Comparison of ENCODE assay signal across 24 mouse cellular contexts in the genomic region with DNA sequence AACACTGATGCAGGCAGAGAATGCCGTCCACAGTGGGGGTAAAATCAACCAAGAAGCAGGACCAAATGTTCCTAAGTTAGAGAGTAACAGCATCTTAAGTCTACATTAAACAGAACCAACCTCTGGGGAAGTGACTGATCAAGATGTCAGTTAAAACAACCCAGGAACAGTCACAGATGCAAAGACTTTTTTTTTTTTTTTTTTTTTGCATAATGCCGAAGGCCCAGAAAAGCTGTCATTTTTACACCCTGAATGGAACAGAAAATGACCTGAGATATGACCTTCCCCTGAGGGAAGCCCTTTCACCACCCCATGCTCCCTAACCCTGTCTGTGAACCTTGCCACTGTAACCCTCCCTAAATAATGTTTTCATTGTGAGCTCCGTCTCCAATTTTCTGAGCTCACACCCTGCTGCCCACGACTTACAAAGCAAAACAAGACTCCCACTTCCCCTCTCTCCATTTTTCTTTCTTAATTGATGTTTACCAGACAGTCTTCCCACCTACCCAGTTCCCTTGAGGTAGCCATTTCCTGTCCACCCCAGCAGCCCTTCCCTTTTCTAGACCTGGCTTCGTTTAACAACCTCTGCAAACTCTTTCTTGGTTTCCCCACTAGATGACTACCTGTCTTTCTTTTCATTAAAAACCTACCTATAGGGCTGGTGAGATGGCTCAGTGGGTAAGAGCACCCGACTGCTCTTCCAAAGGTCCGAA. TPM values are rescaled to one million over a fixed set of nuclear protein-coding genes. Genes with fewer than 3 reads are reported as not detected.
DNase-seq lines count a peak whose midpoint lies in the region; ATAC-seq and TF ChIP-seq lines count a peak whose summit lies in the region.
"Had no signal": no experiment of that assay in that cellular context is flagged by ENCODE, and none has a peak within 500 bp of the region (broad histone marks: within the 10 kb centered on the region; RNA-seq: fewer than 3 reads in every experiment).

No protein-coding gene starts in this region.

- no peaks in the 10 kb centered on the region for H3K36me3 ChIP-seq in liver, postnatal 0 days (replicated peaks; ENCODE audit: insufficient read depth, low read length)
- no peaks in the 10 kb centered on the region for H3K36me3 ChIP-seq in liver, embryonic 12.5 days
- H3K36me3 ChIP-seq in ES-E14 (ENCODE audit: control insufficient read depth, insufficient read depth, low read length, poor library complexity, severe bottlenecking), result no peaks in the 10 kb centered on the region
- H3K36me3 ChIP-seq: embryonic facial prominence, embryonic 13.5 days; forebrain, embryonic 12.5 days; heart, embryonic 12.5 days had no signal

- no peak overlapping the region for H3K4me3 ChIP-seq in liver, postnatal 0 days (ENCODE audit: low read depth, low read length)
- H3K4me3 ChIP-seq in liver, embryonic 12.5 days, result no peak overlapping the region
- H3K4me3 ChIP-seq in ES-E14 (ENCODE audit: insufficient read depth in 1 of 2, low read depth in 1 of 2, low read length in 2 of 2, poor library complexity in 1 of 2, severe bottlenecking in 1 of 2), result no peak overlapping the region
- H3K4me3 ChIP-seq: embryonic facial prominence, embryonic 13.5 days; forebrain, embryonic 12.5 days; gastrocnemius, adult 2 months; heart, adult 2 months; heart, embryonic 12.5 days had no signal

- WGBS in liver, postnatal 0 days (ENCODE audit: insufficient replicate concordance), result 52% methylated on average over 7 of the region's 7 CpGs
- 47% methylated on average over 7 of the region's 7 CpGs for WGBS in liver, embryonic 12.5 days (ENCODE audit: insufficient replicate concordance)

- no peak for DNase-seq in liver, postnatal 0 days
- no peak for DNase-seq in ES-E14 (ENCODE audit: low read depth, low spot score)
- DNase-seq in embryo, embryonic 11 days, result peak; percentile 32
- DNase-seq in layer of hippocampus, postnatal 36 days, result no peak
- no peak for DNase-seq in frontal cortex, postnatal 36 days (ENCODE audit: low spot score in 2 of 2)
- no peak for DNase-seq in cerebellum, adult 9-11 months
- DNase-seq: adrenal gland, postnatal 25 days; cerebellum, adult 18-20 months; cerebellum, postnatal 10 days; forebrain, postnatal 0 days; gastrocnemius, adult 2 months; gastrocnemius, postnatal 36 days; heart, adult 2 months had no signal

- TF ChIP-seq EP300 in liver, postnatal 0 days (IDR thresholded peaks at IDR 0.05; ENCODE audit: low read depth), result no peak

- no peaks in the 10 kb centered on the region for H3K27me3 ChIP-seq in liver, postnatal 0 days (ENCODE audit: insufficient read depth, low read length)
- H3K27me3 ChIP-seq in liver, embryonic 12.5 days (replicated peaks), result no peaks in the 10 kb centered on the region
- H3K27me3 ChIP-seq: forebrain, embryonic 12.5 days had no signal

- no peaks in the 10 kb centered on the region for H3K4me1 ChIP-seq in liver, postnatal 0 days (ENCODE audit: insufficient read depth)
- H3K4me1 ChIP-seq in liver, embryonic 12.5 days, result no peaks in the 10 kb centered on the region
- H3K4me1 ChIP-seq in ES-E14 (ENCODE audit: control insufficient read depth in 2 of 2, insufficient read depth in 2 of 2, low read length in 2 of 2, poor library complexity in 1 of 2), result no peaks in the 10 kb centered on the region
- H3K4me1 ChIP-seq: heart, embryonic 12.5 days had no signal

- H3K4me2 ChIP-seq in liver, postnatal 0 days (ENCODE audit: low read depth, low read length), result no peak overlapping the region
- H3K4me2 ChIP-seq in liver, embryonic 12.5 days, result no peak overlapping the region
- H3K4me2 ChIP-seq: embryonic facial prominence, embryonic 13.5 days; forebrain, embryonic 12.5 days; heart, embryonic 12.5 days had no signal

- no peak overlapping the region for H3K9ac ChIP-seq in liver, postnatal 0 days (replicated peaks)
- H3K9ac ChIP-seq in liver, embryonic 12.5 days, result no peak overlapping the region
- no peak overlapping the region for H3K9ac ChIP-seq in ES-E14 (ENCODE audit: insufficient read depth, low read depth, low read length, poor library complexity, severe bottlenecking)
- H3K9ac ChIP-seq: embryonic facial prominence, embryonic 13.5 days; forebrain, embryonic 12.5 days; forebrain, postnatal 0 days; heart, embryonic 12.5 days had no signal

- 0 out of 2 replicates have a peak overlapping the region, but pooled peaks have one; percentile 6 for H3K27ac ChIP-seq in liver, postnatal 0 days (ENCODE audit: low read depth)
- H3K27ac ChIP-seq in liver, embryonic 12.5 days, result no peak overlapping the region
- H3K27ac ChIP-seq in ES-E14 (ENCODE audit: insufficient read depth, low read depth, low read length, poor library complexity, severe bottlenecking), result no peak overlapping the region
- H3K27ac ChIP-seq: embryonic facial prominence, embryonic 13.5 days; forebrain, embryonic 12.5 days; gastrocnemius, adult 2 months; heart, adult 2 months had no signal

- no peaks in the 10 kb centered on the region for H3K9me3 ChIP-seq in liver, postnatal 0 days (ENCODE audit: low read length)
- H3K9me3 ChIP-seq in liver, embryonic 12.5 days (replicated peaks), result no peaks in the 10 kb centered on the region
- H3K9me3 ChIP-seq in ES-E14 (ENCODE audit: control insufficient read depth, insufficient read depth, low read depth, low read length), result no peaks in the 10 kb centered on the region
- H3K9me3 ChIP-seq: embryonic facial prominence, embryonic 13.5 days; forebrain, embryonic 12.5 days; heart, embryonic 12.5 days had no signal

- no peak for TF ChIP-seq CTCF in liver, postnatal 0 days (IDR thresholded peaks at IDR 0.05; ENCODE audit: low read depth)

- no peak for ATAC-seq in liver, postnatal 0 days
- no peak for ATAC-seq in liver, embryonic 12.5 days
- ATAC-seq in granulocyte monocyte progenitor cell, adult 5-6 weeks (replicated peaks; ENCODE audit: poor library complexity, severe bottlenecking), result peak; percentile 50
- ATAC-seq: activated CD4-positive, CD25-positive, alpha-beta regulatory T cell, adult 4 months; CD4-positive, CD25-positive, alpha-beta regulatory T cell, adult 4 months; forebrain, postnatal 0 days; hindbrain, embryonic 16.5 days; inflammation-experienced regulatory T-cells, adult 6 months; intestine, postnatal 0 days; Patski had no signal

- in situ Hi-C loops in ES-E14 (cut with MboI; ENCODE audit: low sequenced_read_pairs in 2 of 2, unreplicated experiment in 2 of 2), result no loop called here

TF ChIP-seq in ES-E14, 5 proteins besides CTCF, POLR2A, EP300 and RAD21:
- peak; percentile 71 for TF ChIP-seq ZNF384 (IDR thresholded peaks at IDR 0.05; ENCODE audit: low read depth, low read length)
- no peak for TF ChIP-seq MAFK (IDR thresholded peaks at IDR 0.05; ENCODE audit: insufficient read depth, low read depth, low read length)

RNA-seq across cellular contexts. Expression of a gene that starts 26.2 kb away (rescaled TPM):
- polyA plus RNA-seq in liver, postnatal 0 days (2015; fragmentation: Nextera tagmentation; extraction: Ambion mirVana), result 59.4 and 59.7 TPM in 2 replicates
- 69.6 and 73.8 TPM in 2 replicates for polyA plus RNA-seq in liver, embryonic 12.5 days (2016; fragmentation: Nextera tagmentation; extraction: Ambion mirVana)
- 12.1 and 20.7 TPM in 2 replicates for total RNA-seq in ES-E14 (2012; rRNA removed)
- total RNA-seq in granulocyte monocyte progenitor cell, adult 5-6 weeks (2014; fragmentation: Nextera tagmentation), result 18.9 and 26.1 TPM in 2 replicates
- 40.7 and 44.8 TPM in 2 replicates for total RNA-seq in granulocyte monocyte progenitor cell, adult 5-6 weeks (2017)
- total RNA-seq in layer of hippocampus, postnatal 36 days (2021), result 100 to 1,000 TPM in 1 of 2 experiments, 10 to 100 TPM in 1; 96.1 to 106 TPM
